Comparison of ENCODE assay signal across 9 mouse cellular contexts in the genomic region with DNA sequence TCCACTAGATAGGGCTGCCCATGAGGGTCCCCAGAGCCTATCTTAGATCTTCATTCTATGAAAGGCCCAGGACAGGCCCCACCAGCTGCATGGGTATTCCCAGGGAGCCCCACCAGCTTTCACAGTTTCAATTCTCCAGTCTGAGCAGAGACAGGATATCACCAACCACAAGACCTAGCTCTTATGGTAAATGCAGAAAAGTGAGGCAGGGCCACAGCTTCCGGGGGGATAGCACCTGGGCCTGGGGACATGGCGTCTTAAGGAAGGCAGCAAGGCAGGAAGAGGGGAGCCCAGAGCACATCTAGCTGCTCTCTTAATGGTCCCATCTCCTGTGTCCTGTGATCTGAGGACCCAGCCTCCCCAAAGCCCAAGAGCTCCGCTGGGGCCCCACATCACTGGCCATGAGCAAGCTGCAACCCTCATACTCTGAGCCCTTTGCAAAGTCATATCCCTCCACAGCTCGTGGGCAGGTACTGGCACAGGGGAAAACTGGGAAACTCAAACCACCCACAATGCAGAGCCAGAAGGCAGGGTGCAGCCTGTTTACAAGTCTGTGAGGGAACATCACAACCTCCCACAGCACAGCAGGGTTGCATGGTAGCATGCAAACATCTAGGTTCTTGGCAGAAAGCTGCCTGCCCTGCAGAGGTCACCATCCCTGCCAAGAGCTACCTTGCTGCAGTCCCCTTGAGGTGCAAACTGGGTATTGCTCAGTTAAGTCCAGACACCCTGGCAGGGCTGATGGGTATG. TPM values are rescaled to one million over a fixed set of nuclear protein-coding genes. Genes with fewer than 3 reads are reported as not detected.
A peak's percentile ranks its signal among the peaks of the same experiment; 100 is the strongest.
DNase-seq lines count a peak whose midpoint lies in the region; ATAC-seq and TF ChIP-seq lines count a peak whose summit lies in the region.
"Had no signal": no experiment of that assay in that cellular context is flagged by ENCODE, and none has a peak within 500 bp of the region (broad histone marks: within the 10 kb centered on the region; RNA-seq: fewer than 3 reads in every experiment).

No protein-coding gene starts in this region.

- H3K9me3 ChIP-seq in heart, postnatal 0 days (replicated peaks; ENCODE audit: control insufficient read depth, low read length) = no peaks in the 10 kb centered on the region
- H3K9me3 ChIP-seq in heart, embryonic 11.5 days (replicated peaks; ENCODE audit: control insufficient read depth, low read length) = no peaks in the 10 kb centered on the region
- H3K9me3 ChIP-seq: limb, embryonic 15.5 days had no signal

- 85% methylated on average over 4 of the region's 4 CpGs for WGBS in heart, postnatal 0 days
- 81% methylated on average over 4 of the region's 4 CpGs for WGBS in heart, embryonic 11.5 days (ENCODE audit: insufficient replicate concordance)
- 64% methylated on average over 4 of the region's 4 CpGs for WGBS in olfactory bulb, adult 2 months

- DNase-seq in heart, postnatal 0 days (ENCODE audit: low spot score) = no peak
- DNase-seq in cerebellum, adult 8-10 months = peak; percentile 37
- peak; percentile 75 to 86 for DNase-seq in layer of hippocampus, adult 2 months (ENCODE audit: low spot score in 2 of 2)
- DNase-seq in gastrocnemius, postnatal 4 days (ENCODE audit: low spot score in 2 of 2) = no peak
- no peak for DNase-seq in embryo, embryonic 10 days (ENCODE audit: low spot score)
- DNase-seq in lung, postnatal 10 days = no peak

- H3K27ac ChIP-seq in heart, postnatal 0 days (ENCODE audit: low read depth) = peak overlapping the region; percentile 16; the same call in 1 of the 2 replicates
- no peak overlapping the region for H3K27ac ChIP-seq in heart, embryonic 11.5 days (ENCODE audit: low read depth, low read length)
- H3K27ac ChIP-seq in layer of hippocampus, adult 2 months = peak overlapping the region; percentile 94
- peak overlapping the region; percentile 20 for H3K27ac ChIP-seq in olfactory bulb, adult 2 months (ENCODE audit: insufficient read depth, low read depth, low read length)

- TF ChIP-seq EP300 in heart, postnatal 0 days (IDR thresholded peaks at IDR 0.05; ENCODE audit: low read depth) = no peak

- H3K27me3 ChIP-seq in heart, postnatal 0 days (ENCODE audit: control insufficient read depth, insufficient read depth, low read length) = no peaks in the 10 kb centered on the region
- no peaks in the 10 kb centered on the region for H3K27me3 ChIP-seq in heart, embryonic 11.5 days (ENCODE audit: control insufficient read depth, insufficient read depth, low read length)
- H3K27me3 ChIP-seq: limb, embryonic 15.5 days had no signal

- no peak for ATAC-seq in heart, postnatal 0 days (ENCODE audit: insufficient read depth, low read depth)
- no peak for ATAC-seq in heart, embryonic 11.5 days (replicated peaks; ENCODE audit: insufficient number of reproducible peaks, low FRiP score, low TSS enrichment)

- H3K9ac ChIP-seq in heart, postnatal 0 days (replicated peaks; ENCODE audit: low read depth, low read length) = no peak overlapping the region
- H3K9ac ChIP-seq in heart, embryonic 11.5 days (ENCODE audit: low read depth, low read length) = no peak overlapping the region
- H3K9ac ChIP-seq: limb, embryonic 15.5 days had no signal

- no peak overlapping the region for H3K4me3 ChIP-seq in heart, postnatal 0 days (ENCODE audit: low read depth, low read length)
- no peak overlapping the region for H3K4me3 ChIP-seq in heart, embryonic 11.5 days (ENCODE audit: low read depth, low read length)
- H3K4me3 ChIP-seq in layer of hippocampus, adult 2 months = no peak overlapping the region
- H3K4me3 ChIP-seq in olfactory bulb, adult 2 months (ENCODE audit: insufficient read depth, low read depth, low read length) = no peak overlapping the region
- H3K4me3 ChIP-seq: limb, embryonic 15.5 days had no signal

- H3K4me1 ChIP-seq in heart, postnatal 0 days (ENCODE audit: control insufficient read depth, insufficient read depth) = peaks cover 36% of the 10 kb centered on the region
- H3K4me1 ChIP-seq in heart, embryonic 11.5 days (ENCODE audit: control insufficient read depth, insufficient read depth, low read length) = peaks cover 40% of the 10 kb centered on the region
- peaks cover 35% of the 10 kb centered on the region for H3K4me1 ChIP-seq in olfactory bulb, adult 2 months (ENCODE audit: control insufficient read depth, insufficient read depth, low read length)

- TF ChIP-seq CTCF in heart, postnatal 0 days (IDR thresholded peaks at IDR 0.05; ENCODE audit: low read depth) = no peak
- peak; percentile 32 for TF ChIP-seq CTCF in layer of hippocampus, adult 2 months (conservative IDR thresholded peaks at IDR 0.05)
- no peak for TF ChIP-seq CTCF in olfactory bulb, adult 2 months (IDR thresholded peaks at IDR 0.05; ENCODE audit: insufficient read depth, low read depth, low read length)

- TF ChIP-seq POLR2A in olfactory bulb, adult 2 months (IDR thresholded peaks at IDR 0.05; ENCODE audit: insufficient read depth, low read depth, low read length) = no peak

- H3K4me2 ChIP-seq in heart, postnatal 0 days (ENCODE audit: low read depth, low read length) = no peak overlapping the region
- no peak overlapping the region for H3K4me2 ChIP-seq in heart, embryonic 11.5 days
- H3K4me2 ChIP-seq: limb, embryonic 15.5 days had no signal

- H3K36me3 ChIP-seq in heart, postnatal 0 days (replicated peaks; ENCODE audit: control insufficient read depth, insufficient read depth, low read length) = peaks cover 32% of the 10 kb centered on the region
- peaks cover 21% of the 10 kb centered on the region for H3K36me3 ChIP-seq in heart, embryonic 11.5 days (ENCODE audit: control insufficient read depth, insufficient read depth, low read length)

RNA-seq across cellular contexts. Expression of gene Sh3gl1, which starts 15.1 kb away (rescaled TPM):
- 45.8 and 61.1 TPM in 2 replicates for total RNA-seq in heart, postnatal 0 days (2014; rRNA removed; ENCODE audit: low replicate concordance)
- polyA plus RNA-seq in heart, postnatal 0 days (2015; fragmentation: Nextera tagmentation; extraction: Ambion mirVana) = 43.5 and 49.5 TPM in 2 replicates
- 89.9 and 90.6 TPM in 2 replicates for polyA plus RNA-seq in heart, embryonic 11.5 days (2014; fragmentation: Nextera tagmentation; extraction: Ambion mirVana)
- 10 to 100 TPM; 63.0 to 69.7 TPM for total RNA-seq in layer of hippocampus, adult 2 months (2021)
- polyA plus RNA-seq in olfactory bulb, adult 2 months (2012; ENCODE audit: insufficient read depth, insufficient read length, low replicate concordance, missing spikeins) = not detected in 2 replicates
- total RNA-seq in gastrocnemius, postnatal 4 days (2021) = 10 to 100 TPM; 56.0 to 59.9 TPM

RNA-seq across cellular contexts. Expression of gene Mpnd, which starts 15.8 kb away (rescaled TPM):
- 100 and 114 TPM in 2 replicates for total RNA-seq in heart, postnatal 0 days (2014; rRNA removed; ENCODE audit: low replicate concordance)
- polyA plus RNA-seq in heart, postnatal 0 days (2015; fragmentation: Nextera tagmentation; extraction: Ambion mirVana) = 42.5 and 42.9 TPM in 2 replicates
- 67.6 and 68.3 TPM in 2 replicates for polyA plus RNA-seq in heart, embryonic 11.5 days (2014; fragmentation: Nextera tagmentation; extraction: Ambion mirVana)
- 100 to 1,000 TPM; 101 to 103 TPM for total RNA-seq in layer of hippocampus, adult 2 months (2021)
- polyA plus RNA-seq in olfactory bulb, adult 2 months (2012; ENCODE audit: insufficient read depth, insufficient read length, low replicate concordance, missing spikeins) = not detected in 2 replicates
- 10 to 100 TPM; 32.7 to 44.3 TPM for total RNA-seq in gastrocnemius, postnatal 4 days (2021)

RNA-seq across cellular contexts. Expression of gene Stap2, which starts 16.0 kb away (rescaled TPM):
- 14.3 and 23.7 TPM in 2 replicates for total RNA-seq in heart, postnatal 0 days (2014; rRNA removed; ENCODE audit: low replicate concordance)
- 16.0 and 17.2 TPM in 2 replicates for polyA plus RNA-seq in heart, postnatal 0 days (2015; fragmentation: Nextera tagmentation; extraction: Ambion mirVana)
- polyA plus RNA-seq in heart, embryonic 11.5 days (2014; fragmentation: Nextera tagmentation; extraction: Ambion mirVana) = 7.2 and 8.1 TPM in 2 replicates
- total RNA-seq in layer of hippocampus, adult 2 months (2021) = 1 to 10 TPM; 2.2 to 2.8 TPM
- not detected in 2 replicates for polyA plus RNA-seq in olfactory bulb, adult 2 months (2012; ENCODE audit: insufficient read depth, insufficient read length, low replicate concordance, missing spikeins)
- 1 to 10 TPM; 7.0 TPM for total RNA-seq in gastrocnemius, postnatal 4 days (2021)

RNA-seq across cellular contexts. Expression of gene Chaf1a, which starts 18.9 kb away (rescaled TPM):
- total RNA-seq in heart, postnatal 0 days (2014; rRNA removed; ENCODE audit: low replicate concordance) = 2.8 and 8.3 TPM in 2 replicates
- 2.9 and 3.0 TPM in 2 replicates for polyA plus RNA-seq in heart, postnatal 0 days (2015; fragmentation: Nextera tagmentation; extraction: Ambion mirVana)
- 13.4 and 13.5 TPM in 2 replicates for polyA plus RNA-seq in heart, embryonic 11.5 days (2014; fragmentation: Nextera tagmentation; extraction: Ambion mirVana)
- total RNA-seq in layer of hippocampus, adult 2 months (2021) = 1 to 10 TPM; 2.7 to 3.3 TPM
- polyA plus RNA-seq in olfactory bulb, adult 2 months (2012; ENCODE audit: insufficient read depth, insufficient read length, low replicate concordance, missing spikeins) = not detected in 2 replicates
- 10 to 100 TPM; 13.4 to 14.0 TPM for total RNA-seq in gastrocnemius, postnatal 4 days (2021)

RNA-seq across cellular contexts. Expression of gene Fsd1, which starts 35.0 kb away (rescaled TPM):
- total RNA-seq in heart, postnatal 0 days (2014; rRNA removed; ENCODE audit: low replicate concordance) = not detected in 2 replicates
- 0.26 and 0.51 TPM in 2 replicates for polyA plus RNA-seq in heart, postnatal 0 days (2015; fragmentation: Nextera tagmentation; extraction: Ambion mirVana)
- 5.0 and 5.2 TPM in 2 replicates for polyA plus RNA-seq in heart, embryonic 11.5 days (2014; fragmentation: Nextera tagmentation; extraction: Ambion mirVana)
- 10 to 100 TPM; 67.2 to 69.0 TPM for total RNA-seq in layer of hippocampus, adult 2 months (2021)
- not detected in 2 replicates for polyA plus RNA-seq in olfactory bulb, adult 2 months (2012; ENCODE audit: insufficient read depth, insufficient read length, low replicate concordance, missing spikeins)
- total RNA-seq in gastrocnemius, postnatal 4 days (2021) = under 1 TPM in 1 of 2 experiments, not detected in 1; 0.32 TPM

Comparison
In these comparisons a context has a peak if more than half of its experiments do, and no peak if none do; other contexts are left out.
1. DNase-seq: peak in cerebellum, adult 8-10 months (single experiment) and layer of hippocampus, adult 2 months (2 of 2); none in heart, postnatal 0 days (single experiment), gastrocnemius, postnatal 4 days (0 of 2), embryo, embryonic 10 days (single experiment) and lung, postnatal 10 days (single experiment).